Mouse (Mus musculus) hindbrain, embryonic 14.5 days (tissue): Measurements from ENCODE around the gene Kcna7. TPM values are rescaled to one million over a fixed set of nuclear protein-coding genes. Genes with fewer than 3 reads are reported as not detected.
"Not testable (repeated sequence)": the region's sequence is repeated elsewhere in the genome, so short reads cannot be mapped to it uniquely, and the experiment has no call there.

Source experiments
- ATAC-seq: fragments of 200-750 bp; cut with Nextera tagmentation; 2 replicates; pipeline ENCODE4 v1.8.0; 2017; ENCODE audit warnings: moderate number of reproducible peaks, mild to moderate bottlenecking, moderate TSS enrichment, moderate library complexity; ENCODE audit not compliant: low FRiP score
- DNase-seq: peaks from one replicate; pipeline ENCODE4 v3.0.0-alpha.2; 2015; ENCODE audit warnings: low spot score
- H3K27ac ChIP-seq: fragments of 300-500 bp; sonication (generic); 2 replicates; pipeline ENCODE4 v1.5.1; 2014; ENCODE audit warnings: mild to moderate bottlenecking, moderate library complexity
- H3K27me3 ChIP-seq: fragments of 300-500 bp; sonication (generic); 2 replicates; pipeline ENCODE4 v1.6.1; 2014; ENCODE audit warnings: mild to moderate bottlenecking, low read length, mixed read lengths; ENCODE audit not compliant: control insufficient read depth, insufficient read depth
- H3K36me3 ChIP-seq: fragments of 300-500 bp; sonication (generic); replicated peaks from 2 replicates; pipeline ENCODE4 v1.6.1; 2014; ENCODE audit not compliant: control insufficient read depth, insufficient read depth
- H3K4me1 ChIP-seq: fragments of 300-500 bp; sonication (generic); replicated peaks from 2 replicates; pipeline ENCODE4 v1.6.1; 2014; ENCODE audit warnings: antibody characterized with exemption, low read length, mixed read lengths; ENCODE audit not compliant: control insufficient read depth, insufficient read depth
- H3K4me2 ChIP-seq: fragments of 300-500 bp; sonication (generic); replicated peaks from 2 replicates; pipeline ENCODE4 v1.6.1; 2014; ENCODE audit warnings: mild to moderate bottlenecking, moderate library complexity
- H3K4me3 ChIP-seq: fragments of 300-500 bp; sonication (generic); replicated peaks from 2 replicates; pipeline ENCODE4 v1.5.1; 2014; ENCODE audit warnings: mild to moderate bottlenecking, low read length
- H3K9ac ChIP-seq: fragments of 300-500 bp; sonication (generic); 2 replicates; pipeline ENCODE4 v1.6.1; 2014
- H3K9me3 ChIP-seq: fragments of 300-500 bp; sonication (generic); 2 replicates; pipeline ENCODE4 v1.6.1; 2016; ENCODE audit warnings: low read length; ENCODE audit not compliant: control insufficient read depth
- WGBS: fragments of 180-500 bp; shearing (Covaris S2); extraction: QIAGEN DNeasy Blood & Tissue Kit; methylation state at CpG from one replicate; pipeline ENCODE4 v1.1.7; 2014; 5-methylcytosine and 5-hydroxymethylcytosine counted together
- polyA plus RNA-seq: library from polyadenylated mRNA; unstranded; fragments of >200 nt; fragmentation: Nextera tagmentation; extraction: Ambion mirVana; gene quantifications from 2 replicates; pipeline ENCODE4 v1.2.1, GENCODE M21; 2014

Gene Kcna7
- not detected in 2 replicates for polyA plus RNA-seq

DNA sequence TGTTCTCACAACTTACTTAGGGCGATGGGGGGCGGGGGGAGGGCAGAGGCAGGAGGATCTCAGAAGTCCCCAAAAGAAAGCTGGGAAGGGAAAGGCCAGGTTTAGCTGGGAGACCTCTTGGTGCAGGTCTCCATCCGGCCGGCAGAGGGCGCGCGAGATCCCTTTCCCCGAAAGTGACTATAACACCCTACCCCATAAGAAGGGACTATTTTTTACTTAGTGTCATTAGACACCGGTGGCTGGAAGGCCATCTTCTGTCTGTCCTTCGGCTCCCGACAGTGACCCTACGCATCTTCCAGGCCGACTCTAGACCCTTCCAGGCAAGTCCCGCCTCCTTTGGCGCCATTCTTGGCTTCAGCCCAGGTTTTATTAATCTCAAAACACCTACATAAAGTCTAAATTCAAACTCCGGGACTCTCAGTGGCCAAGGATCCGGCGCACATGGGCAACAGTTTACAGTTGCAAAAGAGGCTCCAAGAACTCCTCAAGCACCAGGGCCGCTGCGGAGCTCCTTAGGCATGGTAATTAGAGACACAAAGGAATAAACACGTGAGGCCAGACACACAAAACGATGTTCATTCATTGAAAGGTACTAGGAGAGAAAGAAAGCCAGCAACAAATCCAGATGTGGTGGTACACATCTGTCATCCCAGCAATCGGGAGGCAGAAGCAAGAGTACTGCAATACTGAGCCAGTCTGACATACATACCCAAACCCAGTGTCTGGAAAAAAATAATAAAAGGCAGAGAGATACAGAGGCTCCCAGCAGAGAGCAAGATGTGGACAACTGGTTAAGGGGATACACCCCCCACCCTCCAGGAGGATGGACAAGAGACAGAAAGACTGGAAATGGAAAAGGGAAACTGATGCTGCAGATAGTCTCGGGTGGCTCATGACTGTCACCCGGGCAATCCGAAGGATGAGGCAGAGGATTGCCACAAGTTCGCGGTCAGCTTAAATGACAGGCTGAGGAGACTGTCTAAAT is at the start of gene Kcna7:
Gene Kcna7 (plus strand): TSS at position 563 of the 985 bp plus-strand sequence.
- H3K36me3 ChIP-seq = no peaks in the 10 kb centered on the region
- H3K9me3 ChIP-seq = no peaks in the 10 kb centered on the region
- H3K4me3 ChIP-seq = peak within 1 kb of the TSS; percentile 26
- peaks cover 57% of the 10 kb centered on the region for H3K27me3 ChIP-seq
- H3K9ac ChIP-seq = no peak within 1 kb of the TSS
- no peaks in the 10 kb centered on the region; the same call in 1 of the 2 replicates for H3K4me1 ChIP-seq
- peak; percentile 37 for DNase-seq
- H3K4me2 ChIP-seq = peak within 1 kb of the TSS; percentile 48
- 10% methylated on average over 28 of the region's 28 CpGs for WGBS
- H3K27ac ChIP-seq = no peak within 1 kb of the TSS
- ATAC-seq = no peak

DNA sequence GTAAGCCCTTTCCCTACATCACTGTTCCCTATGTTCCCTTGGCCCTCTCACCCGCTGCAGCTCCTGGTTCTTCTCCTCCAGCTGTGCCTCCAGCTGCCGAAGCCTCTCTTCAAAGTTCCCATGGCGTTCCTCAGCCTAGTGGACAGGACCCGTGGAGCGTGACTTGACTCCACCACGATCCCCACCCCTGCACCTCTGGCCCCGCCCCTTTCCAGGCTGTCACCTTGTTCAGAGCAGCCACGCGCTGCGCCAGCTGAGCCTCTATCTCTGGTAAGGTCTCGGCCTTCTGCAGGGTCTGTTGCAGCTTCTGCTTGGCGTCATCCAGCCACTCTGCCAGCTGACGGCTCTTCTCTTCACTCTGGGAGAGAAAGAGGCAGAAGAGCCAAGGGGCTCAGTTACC is 49.4 kb upstream of the Kcna7 start:
- 64% methylated on average over 13 of the region's 13 CpGs for WGBS
- no peaks in the 10 kb centered on the region; the same call in 1 of the 2 replicates for H3K4me1 ChIP-seq
- no peaks in the 10 kb centered on the region for H3K27me3 ChIP-seq
- H3K36me3 ChIP-seq = peaks cover 77% of the 10 kb centered on the region
- H3K27ac ChIP-seq = no peak overlapping the region
- DNase-seq = no peak
- ATAC-seq = no peak
- H3K9ac ChIP-seq = no peak overlapping the region
- no peaks in the 10 kb centered on the region for H3K9me3 ChIP-seq
- no peak overlapping the region for H3K4me2 ChIP-seq
- H3K4me3 ChIP-seq = no peak overlapping the region

DNA sequence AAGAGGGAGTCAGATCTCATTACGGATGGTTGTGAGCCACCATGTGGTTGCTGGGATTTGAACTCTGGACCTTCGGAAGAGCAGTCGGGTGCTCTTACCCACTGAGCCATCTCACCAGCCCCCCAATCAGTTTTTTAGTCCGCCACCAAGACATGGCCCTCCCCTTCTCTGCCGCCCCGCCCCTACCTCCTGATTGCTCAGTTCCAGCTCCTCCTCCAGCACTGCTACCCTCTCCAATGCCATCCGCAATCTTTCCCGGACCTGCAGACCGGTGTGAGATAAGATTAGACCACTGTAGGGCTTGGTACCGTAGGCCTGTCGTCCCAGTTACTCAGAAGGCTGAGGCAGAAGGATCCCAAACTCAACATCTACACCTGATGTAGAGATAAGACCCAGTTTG is 46.4 kb upstream of the Kcna7 start:
- not testable (repeated sequence) for H3K27ac ChIP-seq, H3K4me1 ChIP-seq, H3K27me3 ChIP-seq, H3K4me3 ChIP-seq, H3K4me2 ChIP-seq, DNase-seq, ATAC-seq, H3K9me3 ChIP-seq, H3K9ac ChIP-seq
- WGBS = 67% methylated on average over 10 of the region's 11 CpGs
- peaks cover 50% of the 10 kb centered on the region for H3K36me3 ChIP-seq

DNA sequence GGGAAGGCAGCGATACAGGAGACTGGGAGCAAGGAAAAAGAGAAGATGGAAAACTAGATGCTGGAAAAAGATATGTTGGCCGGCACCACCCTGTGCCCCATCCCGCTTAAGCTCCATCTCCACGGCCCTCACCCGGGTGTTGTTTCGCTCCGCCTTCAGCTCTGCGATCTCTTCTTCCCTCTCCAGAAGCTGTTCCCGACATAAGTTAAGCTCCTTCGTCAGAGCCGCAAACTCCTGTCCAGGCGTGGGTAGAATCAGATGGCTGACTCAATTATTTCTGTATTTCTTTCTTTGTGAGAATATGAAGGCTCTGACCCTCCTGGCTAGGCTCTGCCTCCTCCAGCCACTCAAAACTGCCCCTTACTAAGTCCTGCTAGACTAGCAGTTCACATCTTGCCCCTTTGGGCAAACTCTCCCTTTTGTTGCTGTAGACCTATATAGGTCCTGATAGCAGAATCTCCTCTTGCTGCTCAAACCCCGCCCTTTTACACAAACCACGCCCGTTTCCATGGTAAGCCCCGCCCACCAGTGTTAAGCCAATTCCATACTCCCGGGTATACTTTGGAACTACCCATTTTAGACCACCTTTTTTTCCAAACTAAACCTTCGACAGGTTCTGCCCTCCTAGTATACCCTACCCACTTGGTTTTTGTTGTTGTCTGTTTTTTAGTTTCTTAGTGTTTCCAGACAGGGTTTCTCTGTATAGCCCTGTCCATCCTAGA is 44.9 kb upstream of the Kcna7 start:
- Histone ChIP-seq H3K4me2 (peak overlapping the region; percentile 74), H3K27ac (no peak overlapping the region), H3K9ac (no peak overlapping the region), H3K9me3 (no peaks in the 10 kb centered on the region), H3K27me3 (no peaks in the 10 kb centered on the region; the same call in 1 of the 2 replicates), H3K4me3 (no peak overlapping the region), H3K36me3 (peaks cover 35% of the 10 kb centered on the region), H3K4me1 (peaks cover 18% of the 10 kb centered on the region)
- no peak; the same call in 1 of the 2 replicates for ATAC-seq
- no peak for DNase-seq
- WGBS = 57% methylated on average over 18 of the region's 18 CpGs

DNA sequence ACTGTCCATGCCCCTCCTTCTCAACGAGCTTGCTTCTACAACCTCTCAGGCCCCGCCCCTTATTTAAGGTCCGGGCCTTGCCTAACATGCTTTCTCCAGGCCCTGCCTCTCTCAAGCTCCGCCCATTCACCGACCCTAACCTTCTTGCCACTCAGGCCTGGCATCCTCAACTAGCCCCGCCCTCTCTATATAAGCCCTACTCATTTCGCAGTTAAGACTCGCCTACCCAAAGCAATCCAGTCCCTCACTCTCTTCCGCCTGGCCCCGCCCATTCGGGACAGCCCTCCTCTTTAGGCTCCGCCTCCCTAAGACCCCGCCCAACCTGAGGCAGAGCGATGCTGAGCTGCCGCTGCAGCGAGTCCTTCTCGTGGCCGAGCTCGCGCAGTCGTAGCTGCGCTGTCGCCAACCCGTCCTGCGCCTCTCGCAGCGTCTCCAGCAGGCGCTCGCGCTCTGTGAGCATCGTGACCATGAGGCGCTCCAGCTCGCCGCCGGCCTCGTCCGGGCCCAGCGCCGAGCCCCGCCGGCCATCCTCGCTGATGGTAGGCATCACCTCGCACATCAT is 44.1 kb upstream of the Kcna7 start:
- H3K4me1 ChIP-seq = peaks cover 19% of the 10 kb centered on the region
- peaks cover 27% of the 10 kb centered on the region for H3K36me3 ChIP-seq
- peak overlapping the region; percentile 52 for H3K27ac ChIP-seq
- H3K27me3 ChIP-seq = no peaks in the 10 kb centered on the region; the same call in 1 of the 2 replicates
- H3K4me2 ChIP-seq = peak overlapping the region; percentile 74
- no peaks in the 10 kb centered on the region for H3K9me3 ChIP-seq
- DNase-seq (peak; percentile 84), ATAC-seq (peak; percentile 87)
- H3K9ac ChIP-seq = peak overlapping the region; percentile 60
- H3K4me3 ChIP-seq = peak overlapping the region; percentile 38
- under 1% methylated on average over 43 of the region's 43 CpGs for WGBS

DNA sequence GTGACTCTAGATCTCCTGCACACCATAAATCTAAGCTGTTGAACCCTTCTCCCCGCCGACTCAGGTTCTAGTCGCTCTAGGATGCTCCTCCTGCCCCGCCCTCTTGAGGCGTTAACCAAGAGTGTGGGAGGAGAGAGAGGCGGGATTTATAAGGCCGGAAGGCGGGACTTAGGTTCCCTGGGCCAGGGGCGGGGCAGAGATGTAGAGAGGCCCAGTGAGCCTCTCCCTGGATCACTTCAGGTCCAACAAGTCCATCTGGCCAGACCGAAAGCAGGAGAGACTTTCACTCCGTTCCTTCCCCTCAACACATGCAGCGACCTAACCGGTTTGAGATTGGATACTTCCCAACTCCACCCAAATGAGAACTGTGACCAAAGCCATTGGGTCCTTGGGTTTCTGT is 42.7 kb upstream of the Kcna7 start:
- Histone ChIP-seq H3K9me3 (no peaks in the 10 kb centered on the region), H3K4me3 (no peak overlapping the region), H3K36me3 (peaks cover 14% of the 10 kb centered on the region), H3K4me1 (peaks cover 22% of the 10 kb centered on the region), H3K9ac (no peak overlapping the region), H3K27me3 (no peaks in the 10 kb centered on the region; the same call in 1 of the 2 replicates), H3K27ac (no peak overlapping the region), H3K4me2 (no peak overlapping the region)
- DNase-seq (no peak), ATAC-seq (no peak)
- WGBS = 6% methylated on average over 13 of the region's 13 CpGs

DNA sequence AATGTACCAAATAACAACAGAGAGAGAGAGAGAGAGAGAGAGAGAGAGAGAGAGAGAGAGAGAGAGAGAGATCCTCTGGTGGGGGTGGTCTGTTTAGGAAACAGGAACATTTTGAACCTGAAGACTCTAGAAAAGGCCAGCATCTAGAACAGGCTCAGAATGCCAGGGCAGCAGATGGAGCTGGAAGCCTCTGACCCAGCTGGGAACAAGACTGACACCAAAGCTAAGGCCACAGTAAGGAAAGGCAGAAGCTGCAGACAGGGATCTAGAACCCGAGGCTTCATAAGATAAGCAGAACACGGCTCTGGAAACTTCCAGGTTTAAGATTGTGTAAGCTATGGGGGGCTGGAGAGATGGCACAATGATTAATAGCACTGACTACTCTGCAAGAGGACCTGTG is 41.5 kb upstream of the Kcna7 start:
- H3K27ac ChIP-seq = no peak overlapping the region

DNA sequence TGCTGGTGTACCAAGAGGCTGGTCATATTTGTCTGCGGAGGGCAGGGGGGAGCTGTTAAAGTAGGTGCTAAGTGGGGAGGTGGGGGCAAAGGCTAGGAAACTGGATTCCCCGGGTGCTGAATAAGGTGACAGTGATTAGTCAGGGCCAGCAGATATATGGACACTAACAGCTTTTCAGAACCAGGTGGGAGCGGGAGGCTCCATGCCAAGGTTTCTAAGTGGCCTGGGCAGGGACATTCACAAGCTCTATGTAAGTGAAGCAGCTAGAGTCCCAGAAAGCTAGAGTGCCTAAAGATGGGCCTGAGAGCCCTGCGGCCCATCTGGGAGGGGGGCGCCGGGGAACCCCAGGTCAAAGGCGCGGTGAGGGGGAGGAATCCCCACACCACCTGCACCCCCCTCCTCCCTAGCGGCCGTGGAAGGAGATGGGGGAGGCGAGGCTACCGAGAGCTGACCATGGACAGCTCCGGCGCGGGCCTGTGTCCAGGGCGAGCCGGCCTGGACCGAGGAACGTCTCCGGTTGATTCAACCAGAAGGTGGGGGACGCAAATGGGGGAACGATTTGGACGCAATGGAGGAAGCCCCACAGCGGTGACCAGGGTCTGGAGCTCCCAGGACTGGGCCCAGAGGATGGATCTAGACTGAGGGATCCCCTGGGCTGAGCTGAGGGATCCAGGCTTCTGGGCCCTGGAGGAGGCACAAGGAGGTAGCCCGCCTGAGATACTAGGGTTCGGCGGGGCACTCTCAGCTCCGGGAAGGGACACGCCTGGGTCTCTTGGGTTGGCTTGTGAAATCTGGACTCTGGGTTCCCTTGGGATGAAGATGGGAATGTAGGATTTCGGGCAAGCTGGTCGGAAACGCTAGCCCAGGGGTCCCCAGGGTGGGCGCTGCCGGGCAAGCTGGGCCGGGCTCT is 39.5 kb upstream of the Kcna7 start:
- Histone ChIP-seq H3K4me1 (peaks cover 33% of the 10 kb centered on the region), H3K4me2 (peak overlapping the region; percentile 75), H3K27me3 (peaks cover 8% of the 10 kb centered on the region), H3K4me3 (peak overlapping the region; percentile 80), H3K9ac (peak overlapping the region; percentile 87), H3K27ac (peak overlapping the region; percentile 77), H3K36me3 (no peaks in the 10 kb centered on the region), H3K9me3 (no peaks in the 10 kb centered on the region)
- 4% methylated on average over 34 of the region's 35 CpGs for WGBS
- ATAC-seq = no peak
- peak; percentile 53 for DNase-seq

More for the DNA sequence above, 41.5 kb upstream of the Kcna7 start:
- ATAC-seq (no peak), DNase-seq (no peak)
- Histone ChIP-seq H3K4me2 (no peak overlapping the region), H3K4me3 (no peak overlapping the region), H3K9me3 (no peaks in the 10 kb centered on the region), H3K36me3 (peaks cover 5% of the 10 kb centered on the region; the same call in 1 of the 2 replicates), H3K27me3 (peaks cover 3% of the 10 kb centered on the region), H3K4me1 (peaks cover 30% of the 10 kb centered on the region), H3K9ac (no peak overlapping the region)
- WGBS = 92% methylated on average over 2 of the region's 2 CpGs
